Comparison of ENCODE assay signal across 22 mouse cellular contexts in the genomic region with DNA sequence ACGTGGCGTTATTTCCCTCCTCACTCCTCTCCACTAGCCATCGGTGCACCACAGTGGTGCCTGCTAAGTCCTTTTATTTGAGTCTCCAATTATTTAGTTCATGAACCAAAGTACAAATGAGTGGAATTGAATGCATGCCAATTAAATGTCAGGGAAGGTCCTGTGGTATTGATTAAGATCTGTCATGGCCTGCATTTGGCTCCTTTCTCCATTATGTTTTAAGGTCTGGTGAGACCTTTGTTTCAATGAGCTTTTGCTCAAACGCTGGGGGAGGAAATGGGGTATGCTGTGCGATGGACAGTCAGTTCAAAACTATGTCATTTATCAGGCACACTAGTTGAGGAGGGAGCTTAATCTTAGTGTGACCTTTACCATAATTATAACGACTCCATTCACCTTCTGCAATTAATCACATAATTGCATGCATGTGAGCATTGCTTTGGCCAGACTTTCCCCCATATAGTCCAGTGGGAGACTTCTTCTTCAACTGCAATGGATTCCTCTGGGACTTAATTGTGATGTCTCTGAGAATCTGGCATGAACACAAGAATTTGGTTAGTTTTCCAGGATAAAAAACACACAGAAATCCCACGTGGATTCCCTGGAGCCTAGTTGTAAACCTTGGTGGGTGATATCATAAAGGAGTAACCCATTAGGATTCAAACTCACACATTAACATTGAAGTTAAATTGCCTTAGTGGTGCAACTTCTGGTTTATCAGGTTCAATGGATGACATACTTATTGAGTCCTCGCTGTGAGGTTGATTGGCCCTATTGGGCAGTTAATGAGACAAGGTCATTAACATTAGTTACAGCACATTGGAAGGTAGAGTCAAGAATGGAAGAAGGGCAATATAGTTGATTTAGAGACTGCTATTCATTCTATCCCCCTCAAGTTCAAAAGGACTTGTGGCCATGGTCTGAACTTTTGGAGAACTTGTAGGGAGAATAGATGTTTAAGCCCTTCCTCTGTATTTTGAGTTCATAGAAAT.
DNase-seq lines count a peak whose midpoint lies in the region; ATAC-seq and TF ChIP-seq lines count a peak whose summit lies in the region.
"Had no signal": no experiment of that assay in that cellular context is flagged by ENCODE, and none has a peak within 500 bp of the region (broad histone marks: within the 10 kb centered on the region; RNA-seq: fewer than 3 reads in every experiment).

No protein-coding gene starts in this region.

- no peak overlapping the region for H3K4me3 ChIP-seq in kidney, adult 2 months (ENCODE audit: insufficient read depth, low read depth, low read length)
- no peak overlapping the region for H3K4me3 ChIP-seq in neural tube, embryonic 12.5 days
- H3K4me3 ChIP-seq in neural tube, embryonic 15.5 days (replicated peaks): no peak overlapping the region
- no peak overlapping the region for H3K4me3 ChIP-seq in forebrain, embryonic 15.5 days
- no peak overlapping the region for H3K4me3 ChIP-seq in embryonic facial prominence, embryonic 10.5 days
- no peak overlapping the region for H3K4me3 ChIP-seq in midbrain, embryonic 16.5 days (ENCODE audit: low read depth, low read length)
- H3K4me3 ChIP-seq: gastrocnemius, adult 2 months; heart, embryonic 12.5 days; hindbrain, embryonic 13.5 days; limb, embryonic 13.5 days; liver, embryonic 13.5 days; lung, embryonic 15.5 days; midbrain, embryonic 12.5 days had no signal

- no peaks in the 10 kb centered on the region for H3K27me3 ChIP-seq in kidney, adult 2 months (replicated peaks; ENCODE audit: control insufficient read depth, insufficient read depth, low read length)
- H3K27me3 ChIP-seq in neural tube, embryonic 12.5 days (replicated peaks): peaks cover 9% of the 10 kb centered on the region; the same call in 1 of the 2 replicates
- H3K27me3 ChIP-seq in neural tube, embryonic 15.5 days (replicated peaks): peaks cover 3% of the 10 kb centered on the region; the same call in 1 of the 2 replicates
- H3K27me3 ChIP-seq in forebrain, embryonic 15.5 days: no peaks in the 10 kb centered on the region
- H3K27me3 ChIP-seq in embryonic facial prominence, embryonic 10.5 days (replicated peaks; ENCODE audit: low read depth, poor library complexity, severe bottlenecking): no peaks in the 10 kb centered on the region
- no peaks in the 10 kb centered on the region for H3K27me3 ChIP-seq in midbrain, embryonic 16.5 days (ENCODE audit: control insufficient read depth, insufficient read depth, low read depth, low read length)
- H3K27me3 ChIP-seq: heart, embryonic 12.5 days; hindbrain, embryonic 13.5 days; liver, embryonic 13.5 days; lung, embryonic 15.5 days; midbrain, embryonic 12.5 days had no signal

- ATAC-seq in neural tube, embryonic 12.5 days (ENCODE audit: low FRiP score, low read depth): peak; percentile 54; the same call in 1 of the 2 replicates
- ATAC-seq in neural tube, embryonic 15.5 days (ENCODE audit: low FRiP score): no peak
- peak; percentile 53 for ATAC-seq in forebrain, embryonic 15.5 days (replicated peaks)
- no peak for ATAC-seq in midbrain, embryonic 16.5 days
- ATAC-seq: activated CD4-positive, CD25-positive, alpha-beta regulatory T cell, adult 4 months; intestine, embryonic 16.5 days had no signal

- DNase-seq in kidney, adult 2 months: peak; percentile 35
- no peak for DNase-seq in kidney, postnatal 14 days
- peak; percentile 9 for DNase-seq in retina, postnatal 1 day
- no peak for DNase-seq in embryonic facial prominence, embryonic 10.5 days (ENCODE audit: low spot score)
- DNase-seq: adrenal gland, postnatal 10 days; cerebellum, adult 9-11 months; gastrocnemius, adult 2 months; heart, postnatal 14 days; liver, embryonic 13.5 days; spleen, adult 18-20 months; thymus, postnatal 25 days had no signal

- 54% methylated on average over 8 of the region's 8 CpGs for WGBS in kidney, adult 2 months
- 26% methylated on average over 8 of the region's 8 CpGs for WGBS in neural tube, embryonic 12.5 days
- WGBS in neural tube, embryonic 15.5 days: 22% methylated on average over 8 of the region's 8 CpGs
- WGBS in forebrain, embryonic 15.5 days: 9% methylated on average over 8 of the region's 8 CpGs
- WGBS in embryonic facial prominence, embryonic 10.5 days: 55% methylated on average over 8 of the region's 8 CpGs
- WGBS in midbrain, embryonic 16.5 days: 54% methylated on average over 8 of the region's 8 CpGs

- no peaks in the 10 kb centered on the region for H3K9me3 ChIP-seq in neural tube, embryonic 12.5 days
- no peaks in the 10 kb centered on the region for H3K9me3 ChIP-seq in neural tube, embryonic 15.5 days (replicated peaks)
- H3K9me3 ChIP-seq in forebrain, embryonic 15.5 days: no peaks in the 10 kb centered on the region
- H3K9me3 ChIP-seq in embryonic facial prominence, embryonic 10.5 days: no peaks in the 10 kb centered on the region
- no peaks in the 10 kb centered on the region for H3K9me3 ChIP-seq in midbrain, embryonic 16.5 days (replicated peaks; ENCODE audit: control insufficient read depth, low read length, poor library complexity, severe bottlenecking)
- H3K9me3 ChIP-seq: heart, embryonic 12.5 days; hindbrain, embryonic 13.5 days; limb, embryonic 13.5 days; liver, embryonic 13.5 days; lung, embryonic 15.5 days; midbrain, embryonic 12.5 days had no signal

- H3K4me1 ChIP-seq in kidney, adult 2 months (ENCODE audit: control insufficient read depth, insufficient read depth, low read length): no peaks in the 10 kb centered on the region
- no peaks in the 10 kb centered on the region for H3K4me1 ChIP-seq in neural tube, embryonic 12.5 days
- no peaks in the 10 kb centered on the region for H3K4me1 ChIP-seq in neural tube, embryonic 15.5 days
- peaks cover 8% of the 10 kb centered on the region; the same call in 1 of the 2 replicates for H3K4me1 ChIP-seq in forebrain, embryonic 15.5 days
- H3K4me1 ChIP-seq in embryonic facial prominence, embryonic 10.5 days: peaks cover 14% of the 10 kb centered on the region
- H3K4me1 ChIP-seq in midbrain, embryonic 16.5 days (ENCODE audit: control insufficient read depth, insufficient read depth, low read length): no peaks in the 10 kb centered on the region
- H3K4me1 ChIP-seq: midbrain, embryonic 12.5 days had no signal

- H3K36me3 ChIP-seq in kidney, adult 2 months (ENCODE audit: control insufficient read depth, insufficient read depth, low read length): no peaks in the 10 kb centered on the region
- no peaks in the 10 kb centered on the region for H3K36me3 ChIP-seq in neural tube, embryonic 12.5 days
- no peaks in the 10 kb centered on the region for H3K36me3 ChIP-seq in neural tube, embryonic 15.5 days
- no peaks in the 10 kb centered on the region for H3K36me3 ChIP-seq in forebrain, embryonic 15.5 days
- no peaks in the 10 kb centered on the region for H3K36me3 ChIP-seq in embryonic facial prominence, embryonic 10.5 days (replicated peaks)
- H3K36me3 ChIP-seq in midbrain, embryonic 16.5 days (ENCODE audit: control insufficient read depth, insufficient read depth, low read length): no peaks in the 10 kb centered on the region
- H3K36me3 ChIP-seq: heart, embryonic 12.5 days; hindbrain, embryonic 13.5 days; limb, embryonic 13.5 days; liver, embryonic 13.5 days; lung, embryonic 15.5 days; midbrain, embryonic 12.5 days had no signal

- H3K9ac ChIP-seq in neural tube, embryonic 12.5 days: no peak overlapping the region
- H3K9ac ChIP-seq in neural tube, embryonic 15.5 days (replicated peaks): no peak overlapping the region
- H3K9ac ChIP-seq in forebrain, embryonic 15.5 days (replicated peaks): no peak overlapping the region
- no peak overlapping the region for H3K9ac ChIP-seq in midbrain, embryonic 16.5 days (ENCODE audit: low read depth, low read length)
- H3K9ac ChIP-seq: heart, embryonic 12.5 days; hindbrain, embryonic 13.5 days; limb, embryonic 13.5 days; liver, embryonic 13.5 days; lung, embryonic 15.5 days; midbrain, embryonic 12.5 days had no signal

- no peak for TF ChIP-seq CTCF in kidney, adult 2 months (conservative IDR thresholded peaks at IDR 0.05; ENCODE audit: insufficient read depth, insufficient read length, low read depth, low read length)

- no peak overlapping the region for H3K4me2 ChIP-seq in neural tube, embryonic 12.5 days (replicated peaks)
- no peak overlapping the region for H3K4me2 ChIP-seq in neural tube, embryonic 15.5 days
- H3K4me2 ChIP-seq in forebrain, embryonic 15.5 days (replicated peaks): no peak overlapping the region
- H3K4me2 ChIP-seq in midbrain, embryonic 16.5 days (ENCODE audit: low read length): no peak overlapping the region
- H3K4me2 ChIP-seq: heart, embryonic 12.5 days; hindbrain, embryonic 13.5 days; limb, embryonic 13.5 days; liver, embryonic 13.5 days; lung, embryonic 15.5 days; midbrain, embryonic 12.5 days had no signal

- TF ChIP-seq POLR2A in kidney, adult 2 months (IDR thresholded peaks at IDR 0.05; ENCODE audit: low read depth, low read length): no peak

- no peak overlapping the region for H3K27ac ChIP-seq in kidney, adult 2 months (ENCODE audit: insufficient read depth, low read depth, low read length)
- H3K27ac ChIP-seq in neural tube, embryonic 12.5 days: no peak overlapping the region
- no peak overlapping the region for H3K27ac ChIP-seq in neural tube, embryonic 15.5 days (replicated peaks)
- H3K27ac ChIP-seq in forebrain, embryonic 15.5 days (replicated peaks): no peak overlapping the region
- H3K27ac ChIP-seq in embryonic facial prominence, embryonic 10.5 days (replicated peaks): no peak overlapping the region
- H3K27ac ChIP-seq in midbrain, embryonic 16.5 days (ENCODE audit: low read length): no peak overlapping the region
- H3K27ac ChIP-seq: gastrocnemius, adult 2 months; hindbrain, embryonic 13.5 days; limb, embryonic 13.5 days; liver, embryonic 13.5 days; lung, embryonic 15.5 days; midbrain, embryonic 12.5 days had no signal

Comparison
In these comparisons a context has a peak if more than half of its experiments do, and no peak if none do; other contexts are left out.
1. DNase-seq: peak in kidney, adult 2 months (single experiment) and retina, postnatal 1 day (single experiment); none in kidney, postnatal 14 days (single experiment) and embryonic facial prominence, embryonic 10.5 days (single experiment).
2. ATAC-seq: peak in neural tube, embryonic 12.5 days (single experiment) and forebrain, embryonic 15.5 days (single experiment); none in neural tube, embryonic 15.5 days (single experiment) and midbrain, embryonic 16.5 days (single experiment).